Mouse (Mus musculus): ENCODE measurements around the gene Pcdh19.

DNA sequence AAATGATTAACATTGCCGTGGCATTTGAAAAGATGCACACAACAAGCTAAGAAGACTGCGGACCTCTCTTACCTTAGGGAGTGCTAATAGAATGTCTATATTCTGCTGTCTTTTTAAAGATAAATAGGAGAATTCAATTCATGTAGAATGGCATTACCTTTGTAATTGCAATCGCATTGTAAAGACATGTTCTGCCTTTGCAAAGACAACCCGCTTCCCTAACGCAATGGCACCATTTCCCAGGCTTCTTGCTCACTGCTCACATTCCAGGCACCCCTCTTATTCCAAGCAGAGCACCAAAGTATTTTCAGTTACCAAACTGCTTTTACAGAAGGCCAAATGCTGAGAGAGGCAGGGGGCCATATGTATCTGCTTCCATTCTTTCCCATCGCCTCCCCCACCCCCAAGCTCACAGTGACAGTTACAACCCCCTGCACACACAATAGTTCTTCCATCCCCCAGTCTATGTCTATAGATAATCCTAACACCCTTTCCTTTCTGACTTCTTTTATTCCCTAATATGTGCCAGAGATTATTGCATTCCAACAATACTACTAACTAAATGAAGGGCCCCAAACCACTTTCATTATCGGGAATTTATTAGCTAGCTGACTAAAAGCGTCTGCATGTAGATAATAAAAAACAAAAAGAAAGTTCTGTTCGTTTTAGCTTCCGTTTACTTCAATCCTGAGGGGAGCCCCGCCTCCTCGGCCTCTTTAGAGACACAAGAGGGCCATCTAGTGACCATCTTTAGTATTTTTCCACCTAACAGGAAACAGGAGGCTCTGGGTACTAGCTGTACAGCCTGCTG, 3.0 kb upstream of the Pcdh19 start:
- TF ChIP-seq MYOD1 (IDR thresholded peaks at IDR 0.05; ENCODE audit: control insufficient read depth in 1 of 3, insufficient read length in 2 of 3, low read depth in 2 of 3), result no peak
- TF ChIP-seq USF1 (IDR thresholded peaks at IDR 0.05; ENCODE audit: low read depth), result no peak
- no peak for TF ChIP-seq POLR2A (IDR thresholded peaks at IDR 0.05; ENCODE audit: insufficient read length, low read depth)
- TF ChIP-seq TCF12 (IDR thresholded peaks at IDR 0.05; ENCODE audit: insufficient read depth, poor library complexity, severe bottlenecking), result no peak
